Mouse (Mus musculus): ENCODE data around the gene Gtpbp8. TPM values are rescaled to one million over a fixed set of nuclear protein-coding genes. Genes with fewer than 3 reads are reported as not detected.

Gtpbp8 gene
- 10 to 100 TPM; 10.1 to 10.2 TPM for total RNA-seq (2021)

DNA sequence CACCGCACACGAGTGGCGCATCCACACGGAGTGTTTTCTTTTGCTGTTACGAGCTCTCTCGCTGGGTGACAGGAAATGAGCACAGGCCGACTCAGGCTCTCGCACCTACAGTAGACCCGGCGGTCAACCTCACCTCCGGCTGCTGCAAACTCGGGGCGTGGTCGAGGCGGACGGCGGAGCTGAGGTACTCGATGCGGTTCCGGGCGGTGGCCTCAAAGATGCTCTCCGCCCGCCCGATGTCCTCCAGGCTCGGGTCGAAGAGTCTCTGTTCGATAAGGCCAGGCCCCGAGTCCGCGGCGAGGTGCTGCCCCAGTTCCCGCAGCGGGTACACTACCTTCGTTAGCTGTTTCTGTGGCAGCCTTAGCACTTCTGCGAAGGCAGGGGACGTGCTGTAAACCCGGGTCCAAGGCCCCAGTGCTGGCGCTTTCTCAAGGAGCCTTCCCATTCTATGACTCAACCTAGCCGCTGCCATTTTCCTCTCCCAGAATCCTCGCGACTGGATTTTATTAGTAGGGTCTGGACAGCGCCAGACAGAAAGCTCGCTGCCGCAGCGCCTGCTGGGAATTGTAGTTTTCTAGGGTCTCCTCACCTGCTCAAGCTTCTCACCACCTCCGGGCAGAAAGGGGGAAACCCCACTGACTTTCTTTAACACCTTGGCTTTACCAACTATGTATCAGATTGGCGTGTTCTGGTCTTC lies at the start of gene Gtpbp8:
Gtpbp8 (minus strand) TSS at position 498 of the 697 bp plus-strand sequence.
- intact Hi-C loops (cut with DNase I), result loop anchor here (10.0 kb wide), 1 partner anchor 1749 kb away; the partner anchor contains the start of gene Nectin3
- DNase-seq, result peak; percentile 79 to 81

DNA sequence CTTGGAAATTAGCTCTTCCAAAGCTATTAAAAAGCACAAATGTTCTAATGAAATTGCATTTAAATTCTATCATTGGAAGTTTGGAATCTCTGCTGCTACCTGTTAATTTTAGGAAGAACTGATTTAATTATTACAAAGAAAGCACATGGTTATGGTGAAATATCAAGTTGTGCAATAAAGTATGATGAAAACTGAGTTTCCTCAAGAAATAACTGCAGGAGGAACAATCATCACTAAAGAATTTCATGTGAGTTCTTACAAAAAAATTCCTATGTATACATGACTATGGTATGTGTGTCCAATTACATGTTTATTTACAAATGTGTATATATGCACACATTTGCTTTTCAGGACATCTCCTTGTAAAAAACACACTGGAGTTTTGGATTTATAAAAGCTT lies 48.3 kb upstream of the Gtpbp8 start:
- intact Hi-C loops (cut with DNase I), result no loop called here
- DNase-seq, result no peak

GRCm38 (mm10) chr16:44786934-44787333 lies 40.8 kb upstream of the Gtpbp8 start:
- DNase-seq, result no peak
- intact Hi-C loops (cut with DNase I), result no loop called here

DNA sequence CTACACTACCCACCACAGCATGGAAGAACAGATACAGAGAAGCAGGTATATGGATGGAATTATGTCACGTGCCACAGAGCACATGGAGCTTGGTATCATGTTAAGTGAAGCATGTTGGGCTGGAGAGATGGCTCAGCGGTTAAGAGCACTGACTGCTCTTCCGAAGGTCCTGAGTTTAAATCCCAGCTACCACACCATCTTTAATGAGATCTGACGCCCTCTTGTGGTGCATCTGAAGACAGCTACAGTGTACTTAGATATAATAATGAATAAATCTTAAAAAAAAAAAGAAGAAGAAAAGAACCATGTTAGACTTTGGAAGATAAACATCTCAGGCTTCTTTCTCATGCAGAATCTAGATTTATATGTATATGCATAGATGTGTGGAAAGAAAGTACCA lies 34.6 kb upstream of the Gtpbp8 start:
- intact Hi-C loops (cut with DNase I), result no loop called here
- DNase-seq, result no peak

DNA sequence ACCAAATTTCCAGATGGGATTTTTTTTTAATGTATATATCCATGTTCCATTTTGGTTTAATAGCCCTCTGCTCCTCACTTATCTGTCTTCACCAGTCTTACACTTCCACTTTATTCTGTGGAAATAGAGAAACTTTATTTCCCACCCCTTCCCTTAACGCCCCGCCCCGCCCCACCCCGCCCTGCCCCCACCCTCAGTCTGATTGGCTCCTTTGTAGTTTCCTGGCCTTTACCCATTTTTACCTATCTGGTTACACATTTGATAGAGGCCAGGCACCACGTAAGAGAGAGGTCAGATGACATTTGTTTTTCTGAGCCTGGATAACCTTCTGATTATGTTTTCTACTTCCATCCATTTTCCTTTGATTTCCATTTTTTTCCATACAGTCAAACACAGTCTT lies 33.3 kb upstream of the Gtpbp8 start:
- DNase-seq, result no peak
- intact Hi-C loops (cut with DNase I), result no loop called here

- peak in 1 of 2 experiments; percentile 31 for DNase-seq
Observed at GRCm38 (mm10) chr16:44778538-44779147, 32.5 kb upstream of the Gtpbp8 start.

GRCm38 (mm10) chr16:44774201-44774600 lies 28.0 kb upstream of the Gtpbp8 start:
- DNase-seq, result no peak
- intact Hi-C loops (cut with DNase I), result no loop called here

More at GRCm38 (mm10) chr16:44778538-44779147, 32.5 kb upstream of the Gtpbp8 start:
- intact Hi-C loops (cut with DNase I), result no loop called here

- intact Hi-C loops (cut with DNase I), result no loop called here
- DNase-seq, result no peak
Observed at GRCm38 (mm10) chr16:44773673-44774072, 27.5 kb upstream of the Gtpbp8 start.

GRCm38 (mm10) chr16:44772577-44772976 lies 26.4 kb upstream of the Gtpbp8 start:
- no peak for DNase-seq
- intact Hi-C loops (cut with DNase I), result no loop called here

DNA sequence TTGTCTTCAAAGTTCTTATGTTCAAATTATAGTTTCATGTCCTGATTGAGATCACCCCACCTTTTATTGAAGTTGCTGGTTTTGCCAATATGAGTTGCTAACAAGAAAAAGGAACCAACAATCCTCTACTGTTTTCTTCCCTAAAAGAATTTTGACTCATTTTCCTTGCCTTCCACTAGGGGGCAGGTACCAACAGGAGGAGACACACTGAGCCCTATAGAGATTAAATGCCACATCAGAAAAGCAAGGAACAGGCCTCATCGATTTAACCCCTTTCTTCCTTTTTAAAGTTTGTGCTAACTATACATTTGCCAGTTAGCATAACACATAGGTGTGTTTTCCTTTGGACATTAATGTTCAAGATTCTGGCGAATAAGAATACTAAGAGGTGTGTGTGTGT lies 21.8 kb upstream of the Gtpbp8 start:
- no peak for DNase-seq
- intact Hi-C loops (cut with DNase I), result loop anchor here (2.0 to 5.0 kb wide), 5 partner anchors 194 to 374 kb away; no protein-coding TSS in a partner anchor

DNA sequence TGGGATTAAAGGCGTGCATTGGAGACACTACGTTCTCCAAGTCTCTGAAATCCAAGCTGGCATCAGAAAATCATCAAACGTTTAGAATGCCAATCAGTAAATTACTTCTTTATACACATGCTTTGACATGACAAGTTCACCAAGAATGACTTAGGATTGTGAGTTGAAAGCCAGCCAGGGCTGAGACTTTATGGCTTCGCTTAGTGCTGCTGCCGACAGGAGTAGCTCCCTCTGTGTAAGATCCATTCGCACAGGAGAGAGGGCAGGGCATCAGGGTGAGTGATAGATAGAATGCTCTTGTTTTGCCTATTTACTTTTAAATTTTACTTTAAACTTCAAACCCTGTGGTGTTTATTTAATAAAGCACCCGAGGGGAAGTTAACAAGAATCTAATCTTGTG lies 21.3 kb upstream of the Gtpbp8 start:
- intact Hi-C loops (cut with DNase I), result loop anchor here (5.0 kb wide), 3 partner anchors 195 to 375 kb away; no protein-coding TSS in a partner anchor
- DNase-seq, result no peak

DNA sequence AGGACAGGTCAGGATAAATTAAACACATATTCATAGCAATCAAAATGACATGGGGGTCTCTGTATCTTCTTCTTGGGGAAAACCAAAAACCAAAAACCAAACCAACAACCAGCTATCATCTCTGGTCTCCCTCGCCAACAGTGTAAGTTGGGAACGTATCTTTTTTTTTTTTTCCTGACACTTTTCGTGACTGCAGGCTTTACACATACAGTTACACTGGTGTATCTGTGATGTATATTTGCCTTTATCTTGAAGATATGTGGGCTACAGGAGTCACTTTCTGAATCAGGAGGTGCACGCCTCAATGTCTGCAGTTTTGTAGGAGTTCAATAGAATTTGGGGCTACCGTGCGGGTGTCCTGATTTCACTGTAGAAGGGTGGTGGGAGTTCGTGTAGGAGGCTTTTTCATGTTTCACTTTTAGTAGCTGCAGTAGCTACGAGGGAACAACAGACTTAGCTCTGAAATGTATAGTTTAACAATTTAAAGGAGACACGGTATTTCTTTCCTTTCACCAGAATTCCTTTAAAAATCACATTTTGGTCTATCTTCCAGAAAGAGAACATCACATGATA lies 20.2 kb upstream of the Gtpbp8 start:
- intact Hi-C loops (cut with DNase I), result loop anchor here (5.0 kb wide), 3 partner anchors 196 to 376 kb away; no protein-coding TSS in a partner anchor
- DNase-seq, result no peak

GRCm38 (mm10) chr16:44765555-44766319 lies 19.6 kb upstream of the Gtpbp8 start, which contains the start of gene Cd200r1:
Gene Cd200r1, plus strand, starts transcription at chr16:44765736.
- intact Hi-C loops (cut with DNase I), result loop anchor here (5.0 kb wide), 3 partner anchors 197 to 377 kb away; no protein-coding TSS in a partner anchor
- DNase-seq, result peak in 1 of 2 experiments; percentile 13

DNA sequence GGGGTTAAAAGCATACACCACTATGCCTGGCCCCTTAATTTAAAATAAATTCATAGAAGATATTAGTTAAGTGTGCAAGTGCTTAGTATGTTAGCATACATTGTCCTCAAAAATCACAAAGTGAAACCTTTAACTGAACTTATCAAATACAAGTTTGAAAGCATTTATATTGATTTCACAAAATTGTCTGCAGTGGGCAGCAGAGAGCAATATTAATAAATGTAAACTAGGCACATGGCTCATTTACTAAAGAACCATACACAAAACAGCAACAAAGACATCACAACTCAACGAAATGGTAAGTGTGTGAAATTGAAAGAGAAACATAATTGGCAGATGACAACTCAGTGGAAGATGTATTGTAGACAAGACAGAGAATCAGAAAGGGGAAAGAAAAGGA lies 15.6 kb upstream of the Gtpbp8 start:
- no peak for DNase-seq
- intact Hi-C loops (cut with DNase I), result no loop called here

GRCm38 (mm10) chr16:44757700-44758099 lies 11.5 kb upstream of the Gtpbp8 start:
- DNase-seq, result no peak
- intact Hi-C loops (cut with DNase I), result no loop called here

- DNase-seq, result no peak
- intact Hi-C loops (cut with DNase I), result loop anchor here (10.0 kb wide), 1 partner anchor 1747 kb away; the partner anchor contains the start of gene Nectin3
Observed at GRCm38 (mm10) chr16:44748007-44748406, 1.8 kb upstream of the Gtpbp8 start.

GRCm38 (mm10) chr16:44745471-44745865 lies 695 bp downstream of the Gtpbp8 start:
- intact Hi-C loops (cut with DNase I), result loop anchor here (10.0 kb wide), 1 partner anchor 1749 kb away; the partner anchor contains the start of gene Nectin3

GRCm38 (mm10) chr16:44742753-44743152 lies 3.4 kb downstream of the Gtpbp8 start:
- no peak for DNase-seq

More at GRCm38 (mm10) chr16:44745471-44745865, 695 bp downstream of the Gtpbp8 start:
- no peak for DNase-seq

DNA sequence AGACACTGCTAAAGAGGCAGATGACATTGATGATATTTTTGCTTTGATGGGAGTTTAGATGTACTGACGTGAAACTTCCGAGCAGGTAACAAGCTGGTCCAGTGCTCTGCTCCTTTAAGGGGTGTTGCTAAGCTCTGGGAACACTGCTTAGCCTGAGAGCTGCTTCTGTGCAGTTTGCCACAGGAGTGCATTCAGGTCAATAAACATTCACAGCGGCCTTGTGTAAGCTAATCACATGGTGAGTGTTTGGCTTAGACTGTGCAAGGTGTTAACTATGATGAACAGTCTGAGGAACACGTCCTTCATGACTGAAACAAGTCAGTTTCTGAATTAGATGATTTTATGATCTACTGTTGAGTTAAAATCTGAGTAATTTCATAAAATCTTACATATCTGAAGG lies 10.0 kb downstream of the Gtpbp8 start:
- no peak for DNase-seq
- intact Hi-C loops (cut with DNase I), result no loop called here

More at GRCm38 (mm10) chr16:44742753-44743152, 3.4 kb downstream of the Gtpbp8 start:
- intact Hi-C loops (cut with DNase I), result loop anchor here (2.0 to 10.0 kb wide), 2 partner anchors 14 to 1752 kb away; partner anchors contain the start of gene Nectin3

- intact Hi-C loops (cut with DNase I), result no loop called here
Observed at GRCm38 (mm10) chr16:44735676-44736075, 10.5 kb downstream of the Gtpbp8 start.

More at GRCm38 (mm10) chr16:44735676-44736075, 10.5 kb downstream of the Gtpbp8 start:
- no peak for DNase-seq
